Mouse (Mus musculus) embryo, embryonic 10.5 days (tissue): Measurements from ENCODE around the gene Myl12a.

Experiments
- DNase-seq: peaks from one replicate; pipeline ENCODE4 v3.0.0-alpha.2; 2015; ENCODE audit warnings: low spot score

The Myl12a gene

DNA sequence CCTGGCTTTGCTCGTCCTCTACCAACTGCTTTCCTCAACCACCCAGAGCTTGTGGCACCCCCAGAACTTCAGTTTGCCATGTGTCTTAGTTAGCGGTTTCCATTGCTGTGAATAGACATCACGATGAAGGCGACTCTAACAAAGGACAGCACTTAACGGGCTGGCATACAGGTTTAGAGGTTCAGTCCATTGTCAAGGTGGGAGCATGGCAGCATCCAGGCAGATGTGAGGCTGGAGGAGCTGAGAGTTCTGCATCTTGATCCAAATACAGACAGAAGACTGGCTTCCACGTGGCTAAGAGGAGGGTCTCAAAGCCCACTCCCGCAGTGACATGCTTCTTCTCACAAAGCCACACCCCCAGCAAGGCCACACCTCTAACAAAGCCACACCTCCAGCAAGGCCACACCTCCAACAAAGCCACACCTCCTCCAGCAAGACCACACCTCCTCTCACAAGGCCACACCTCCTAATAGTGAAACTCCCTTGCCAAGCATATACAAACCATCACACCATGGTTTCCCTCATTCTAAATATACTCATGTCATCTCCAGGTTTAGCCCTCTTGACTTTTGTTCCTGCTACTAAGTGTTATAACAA, 8.1 kb upstream of the Myl12a start:
- DNase-seq = no peak

GRCm38 (mm10) chr17:71009751-71010150, 7.1 kb upstream of the Myl12a start:
- DNase-seq = no peak

DNA sequence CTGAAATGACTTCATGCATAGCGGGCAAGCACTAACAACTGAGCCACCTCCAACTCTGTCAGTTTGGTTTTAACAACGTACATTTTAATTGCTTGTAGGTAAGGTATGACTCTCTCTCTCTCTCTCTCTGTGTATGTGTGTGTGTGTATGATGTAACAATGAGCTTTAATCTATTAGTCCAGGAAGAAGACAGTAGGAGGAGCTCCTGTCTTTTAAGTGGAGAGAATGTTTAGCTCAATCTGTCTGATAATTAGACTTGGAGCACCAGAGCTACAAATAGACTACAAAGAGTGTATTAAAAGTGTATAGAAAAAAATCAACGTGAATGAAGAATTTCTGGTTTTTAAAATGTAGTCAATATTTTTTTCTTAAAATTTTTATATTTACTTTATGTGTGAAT, 6.0 kb upstream of the Myl12a start:
- no peak for DNase-seq

- no peak for DNase-seq
Measured at GRCm38 (mm10) chr17:71006976-71007375, 4.3 kb upstream of the Myl12a start.

- no peak for DNase-seq
Measured at GRCm38 (mm10) chr17:71004186-71004960, 1.7 kb upstream of the Myl12a start.

DNA sequence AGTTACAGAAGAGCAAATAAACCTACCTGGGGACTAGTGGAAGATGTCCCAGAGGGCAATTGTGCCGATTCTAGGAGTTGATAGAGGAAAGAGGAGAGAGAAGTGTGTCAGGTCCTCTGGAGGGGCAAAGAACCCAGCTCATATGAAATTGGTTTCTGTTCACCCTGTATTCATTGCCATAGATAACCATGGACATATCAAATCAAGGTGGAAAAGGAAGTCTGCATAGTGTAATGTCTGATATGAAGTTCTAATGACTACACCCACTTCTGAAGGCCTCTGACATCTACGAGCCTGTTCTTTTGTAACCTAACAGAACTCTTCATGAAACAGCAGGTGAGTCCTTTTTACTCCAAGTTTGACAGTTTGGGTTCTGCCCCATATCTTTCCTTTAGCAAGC, 1.0 kb upstream of the Myl12a start:
- DNase-seq = no peak

DNA sequence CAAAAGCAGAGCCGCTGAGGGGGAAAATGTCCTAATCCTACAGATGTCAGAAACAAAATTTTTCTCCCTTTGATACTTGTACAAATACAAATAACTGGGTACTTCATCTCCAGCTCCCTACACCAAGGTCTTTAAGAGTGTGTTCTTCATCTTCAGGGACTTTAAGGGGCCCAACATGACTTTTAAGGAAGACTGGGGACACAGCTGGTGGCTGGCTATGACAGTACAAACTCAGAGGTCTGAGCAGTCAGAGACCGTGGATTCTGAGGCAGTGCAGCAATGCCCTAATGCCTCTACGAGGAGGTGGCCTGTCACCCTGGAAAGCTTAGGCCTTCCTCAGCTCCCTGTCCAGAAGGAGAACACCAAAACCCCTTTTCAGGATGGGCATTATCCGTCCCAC, 434 bp upstream of the Myl12a start:
- DNase-seq = no peak

- DNase-seq = peak; percentile 98
Measured at GRCm38 (mm10) chr17:71002081-71002743, 466 bp downstream of the Myl12a start, which contains the start of gene Myom1. TSS of gene Myom1 (plus strand) at chr17:71002633.

GRCm38 (mm10) chr17:71001699-71002080, 988 bp downstream of the Myl12a start:
- peak; percentile 62 for DNase-seq

DNA sequence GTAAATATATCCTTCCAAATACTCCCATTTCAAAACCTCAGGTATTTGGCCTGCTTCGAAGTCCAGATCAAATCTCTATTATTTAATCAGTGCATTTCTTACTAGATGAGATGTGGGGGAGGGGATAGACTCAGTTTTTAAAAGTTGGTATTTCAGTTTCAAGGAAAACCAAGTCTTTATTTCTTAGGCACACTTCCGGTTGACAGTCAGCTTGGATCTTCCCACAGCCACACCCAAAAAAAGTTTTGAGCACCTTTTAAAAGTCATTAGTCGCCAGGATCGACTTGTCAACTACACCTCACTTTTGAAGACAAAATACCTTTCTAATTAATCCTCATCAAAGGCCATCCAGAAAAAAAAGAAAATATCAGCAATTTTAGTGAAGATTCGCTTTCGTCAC, 1.6 kb downstream of the Myl12a start:
- peak; percentile 38 for DNase-seq

GRCm38 (mm10) chr17:71000255-71000654, 2.4 kb downstream of the Myl12a start:
- DNase-seq = no peak

DNA sequence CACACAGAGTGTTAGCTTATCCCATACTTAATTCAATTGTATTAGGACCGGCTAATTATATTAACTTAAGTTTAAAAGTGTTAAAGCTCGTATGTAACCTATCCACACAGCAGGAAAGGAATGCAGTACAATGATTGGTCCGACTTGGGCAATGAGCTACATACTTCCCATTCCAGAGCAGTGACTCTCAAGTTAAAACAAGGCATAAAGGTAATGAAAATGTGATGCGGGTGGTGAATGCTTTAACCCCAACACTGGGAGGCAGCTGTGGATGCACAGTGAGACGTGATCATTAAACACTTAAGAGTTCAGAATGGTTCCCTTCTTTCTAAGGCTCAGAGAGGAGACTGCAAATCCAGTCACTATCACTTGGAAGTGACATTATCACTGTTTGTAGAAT, 3.5 kb downstream of the Myl12a start:
- no peak for DNase-seq

GRCm38 (mm10) chr17:70998400-70998975, 4.2 kb downstream of the Myl12a start:
- DNase-seq = no peak

- DNase-seq = no peak
Measured at GRCm38 (mm10) chr17:70997836-70998235, 4.8 kb downstream of the Myl12a start.

GRCm38 (mm10) chr17:70995551-70995950, 7.1 kb downstream of the Myl12a start:
- no peak for DNase-seq

DNA sequence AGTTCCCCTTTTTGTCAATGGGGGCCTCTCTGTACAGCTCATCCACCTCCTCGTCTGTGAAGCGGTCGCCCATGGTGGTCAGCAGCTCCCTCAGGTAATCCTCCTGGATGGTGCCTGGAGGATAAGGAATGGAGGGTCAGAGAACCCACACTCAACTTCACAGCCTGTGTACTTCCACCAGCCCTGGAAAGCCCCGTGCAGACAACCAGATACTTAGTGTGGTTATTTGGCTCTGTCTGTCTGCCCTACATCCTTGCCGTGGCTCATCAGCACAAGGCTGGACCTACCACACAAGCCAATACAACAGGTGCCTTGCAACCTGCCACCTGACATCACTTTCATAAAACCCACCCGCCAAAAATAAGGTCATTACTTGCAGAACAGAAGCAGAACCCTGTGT, 8.0 kb downstream of the Myl12a start:
- DNase-seq = no peak

DNA sequence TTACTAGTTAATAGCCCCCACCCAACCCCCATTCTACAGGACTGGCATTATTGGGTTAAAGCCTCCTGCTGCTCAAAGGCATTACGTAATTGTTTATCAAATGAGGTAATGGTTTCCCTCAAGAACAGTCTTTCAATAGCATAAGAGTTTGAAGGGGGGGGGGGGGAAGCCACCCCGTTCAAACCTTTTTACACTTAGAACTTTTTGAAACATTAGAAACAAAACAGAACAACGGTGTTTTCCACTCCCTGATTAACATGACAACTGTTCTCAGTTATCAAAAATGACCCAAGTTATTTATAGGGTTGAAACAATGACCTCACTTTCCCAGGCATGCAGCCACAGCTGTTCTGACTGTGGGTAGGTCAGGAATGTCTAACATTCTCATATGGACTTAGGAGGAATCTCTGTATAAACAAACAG, 9.3 kb downstream of the Myl12a start:
- DNase-seq = no peak

- DNase-seq = no peak
Measured at GRCm38 (mm10) chr17:70992662-70993061, 10.0 kb downstream of the Myl12a start.

DNA sequence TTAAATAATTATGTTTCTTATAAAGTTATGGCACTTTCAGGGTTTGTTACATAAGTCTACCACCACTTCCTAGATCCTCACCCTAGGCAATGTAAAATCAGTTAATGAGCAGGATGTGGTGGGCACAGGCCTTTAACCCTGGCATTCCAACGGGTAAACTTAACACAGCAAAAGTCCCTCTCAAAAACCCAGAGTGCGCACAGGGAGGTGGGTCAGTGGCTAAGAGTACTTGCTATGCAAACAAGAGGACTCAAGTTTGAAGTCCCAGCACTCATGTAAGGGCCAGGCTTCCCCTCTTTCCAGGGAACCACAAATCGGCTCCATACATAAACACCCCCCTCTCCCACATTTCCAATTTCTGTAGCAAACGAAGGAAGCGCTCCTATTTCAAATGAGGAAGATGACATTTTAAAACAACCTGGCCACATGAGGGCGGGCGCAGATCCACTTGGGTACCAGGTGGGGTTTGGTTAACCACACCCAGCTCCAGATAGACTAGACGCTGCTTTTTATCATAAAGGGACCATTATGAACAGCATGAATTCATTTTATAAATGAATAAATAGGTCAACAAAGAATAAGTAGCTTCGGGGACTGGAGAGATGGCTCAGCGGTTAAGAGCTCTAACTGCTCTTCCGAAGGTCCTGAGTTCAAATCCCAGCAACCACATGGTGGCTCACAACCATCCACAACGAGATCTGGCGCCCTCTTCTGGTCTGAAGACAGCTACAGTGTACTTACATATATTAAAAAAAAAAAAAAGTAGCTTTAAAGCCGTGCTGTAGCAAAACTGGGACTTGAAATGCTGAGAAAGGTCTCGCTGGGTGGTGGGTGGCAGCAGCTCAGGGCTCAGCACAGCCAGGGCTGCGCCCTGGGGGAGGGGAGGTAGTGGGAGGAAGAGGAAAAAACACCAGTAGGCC, 10.7 kb downstream of the Myl12a start:
- peak; percentile 41 for DNase-seq

DNA sequence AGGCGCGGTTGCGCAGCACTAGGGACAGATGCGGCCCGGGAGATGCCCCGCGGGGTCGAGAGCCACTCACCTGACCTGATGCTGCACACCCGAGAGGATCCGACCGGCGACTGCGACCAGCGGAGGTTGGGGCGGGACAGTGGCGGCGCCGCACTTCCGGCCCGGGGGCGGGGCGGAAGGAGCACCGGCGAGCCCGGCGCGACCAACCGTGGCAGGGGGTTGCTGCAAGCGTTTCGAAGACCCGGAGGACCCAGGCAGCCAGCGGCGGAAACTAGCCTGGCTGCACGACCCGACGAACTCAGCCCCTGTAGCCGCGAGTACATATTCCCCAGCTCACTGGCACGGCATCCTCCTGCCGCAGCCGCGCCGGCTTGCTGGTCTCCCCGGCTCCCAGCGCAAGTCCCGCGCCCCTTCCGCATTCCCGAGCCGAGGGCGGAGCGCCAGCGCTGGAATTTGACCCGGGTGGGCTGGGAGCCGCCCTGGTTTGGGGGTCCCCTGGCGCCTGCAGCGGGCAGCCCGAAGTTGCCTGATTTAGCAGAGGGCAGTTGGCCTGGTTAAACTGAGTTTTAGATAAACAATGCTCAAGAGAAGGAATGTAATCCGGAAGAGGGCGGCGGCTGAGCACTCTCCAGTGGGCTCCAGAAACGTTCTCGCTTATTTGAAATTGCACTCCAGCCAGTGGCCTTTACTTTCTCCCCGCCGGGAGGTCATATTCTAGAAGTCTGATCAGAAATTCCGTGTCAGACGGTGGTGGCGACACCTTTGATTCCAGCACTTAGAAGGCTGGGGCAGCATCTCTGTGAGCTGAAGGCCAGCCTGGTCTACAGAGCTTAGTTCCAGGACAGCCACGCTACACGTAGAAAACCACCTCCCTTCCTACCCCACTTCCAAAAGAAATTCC, 12.0 kb downstream of the Myl12a start:
- DNase-seq = peak; percentile 87

DNA sequence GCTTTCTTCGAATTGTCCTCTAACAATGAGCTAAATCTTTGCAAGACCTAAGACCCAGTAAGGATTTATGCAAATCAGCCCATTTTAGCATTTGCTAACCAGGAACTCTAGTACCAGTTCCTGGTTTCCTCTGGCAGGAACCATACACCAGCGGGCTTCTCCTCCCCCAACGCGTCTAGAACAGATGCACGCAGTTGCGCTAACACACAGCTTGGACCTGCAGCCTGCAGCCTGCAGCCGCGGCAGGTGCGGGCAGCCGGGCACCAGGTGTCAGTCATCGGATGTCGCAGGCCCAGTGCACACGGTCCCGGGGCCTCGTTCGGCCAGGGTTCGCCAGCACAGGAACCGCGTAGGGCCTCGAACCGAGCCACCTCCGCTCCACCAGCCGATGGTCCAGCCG, 12.7 kb downstream of the Myl12a start:
- DNase-seq = peak; percentile 50
